Mouse (Mus musculus) erythroblast, embryonic 14.5 days (primary cell): ENCODE data around the gene Dclre1c.

Source experiments
- GATA1 ChIP-seq: IDR thresholded peaks from 2 replicates; pipeline ENCODE4 v1.6.1; 2012; ENCODE audit warnings: low read length, inconsistent platforms, mixed read lengths
- TAL1 ChIP-seq: IDR thresholded peaks from 3 replicates; pipeline ENCODE4 v1.6.1; 2012; ENCODE audit warnings: low read length, inconsistent platforms, mixed read lengths

GRCm38 (mm10) chr2:3437956-3438355, 14.0 kb downstream of the Dclre1c start:
- TF ChIP-seq TAL1 (no peak), GATA1 (no peak)
